Mouse (Mus musculus): ENCODE measurements at regions not wholly inside any gene's neighbourhood (a gene's known extent, or its start where the extent isn't known, plus 50 kb on each side); places are given as distances from the start of the nearest gene placed in this dataset.

DNA sequence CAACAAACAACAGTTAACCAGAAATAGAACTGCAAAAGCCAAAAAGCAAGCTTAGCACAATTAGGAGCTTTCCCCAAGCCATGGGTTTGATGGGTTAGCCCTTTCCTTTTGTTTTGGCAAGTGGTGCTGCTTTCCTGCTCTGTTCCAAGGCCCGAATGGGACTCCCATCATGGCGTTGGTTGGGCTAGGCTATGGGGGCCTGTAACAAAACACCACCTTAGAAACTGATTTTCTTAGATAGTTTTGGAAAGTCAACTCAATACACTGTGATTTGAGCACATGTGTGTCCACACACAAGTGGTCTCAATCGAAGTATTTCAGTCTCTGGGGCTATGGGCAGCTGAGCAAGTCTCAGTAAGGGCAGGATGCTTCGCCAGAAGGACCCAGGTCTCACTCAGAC is 470.5 kb upstream of the Kif2a start:
- DNase-seq (ENCODE audit: low read depth, low spot score): no peak
- TF ChIP-seq MAFK (IDR thresholded peaks at IDR 0.05; ENCODE audit: insufficient read depth, low read depth, low read length) (no peak), ZNF384 (IDR thresholded peaks at IDR 0.05; ENCODE audit: low read depth, low read length) (no peak), CHD2 (IDR thresholded peaks at IDR 0.05; ENCODE audit: low read depth, low read length) (no peak), ZC3H11A (IDR thresholded peaks at IDR 0.05; ENCODE audit: borderline replicate concordance, low read depth, low read length) (no peak), HCFC1 (IDR thresholded peaks at IDR 0.05; ENCODE audit: borderline replicate concordance, insufficient read depth, low read length) (no peak)
- Histone ChIP-seq H3K36me3 (ENCODE audit: control insufficient read depth, insufficient read depth, low read length, poor library complexity, severe bottlenecking) (no peaks in the 10 kb centered on the region), H3K9me3 (ENCODE audit: control insufficient read depth, insufficient read depth, low read depth, low read length) (no peaks in the 10 kb centered on the region), H3K9ac (ENCODE audit: insufficient read depth, low read depth, low read length, poor library complexity, severe bottlenecking) (no peak overlapping the region), H3K4me1 (ENCODE audit: control insufficient read depth in 2 of 2, insufficient read depth in 2 of 2, low read length in 2 of 2, poor library complexity in 1 of 2) (peaks cover 0 to 3% of the 10 kb centered on the region in 2 experiments; a peak in 2 of 4 replicates), H3K4me3 (ENCODE audit: insufficient read depth in 1 of 2, low read depth in 1 of 2, low read length in 2 of 2, poor library complexity in 1 of 2, severe bottlenecking in 1 of 2) (no peak overlapping the region), H3K27ac (ENCODE audit: insufficient read depth, low read depth, low read length, poor library complexity, severe bottlenecking) (no peak overlapping the region)
- in situ Hi-C loops (cut with MboI; ENCODE audit: low sequenced_read_pairs in 2 of 2, unreplicated experiment in 2 of 2): no loop called here

DNA sequence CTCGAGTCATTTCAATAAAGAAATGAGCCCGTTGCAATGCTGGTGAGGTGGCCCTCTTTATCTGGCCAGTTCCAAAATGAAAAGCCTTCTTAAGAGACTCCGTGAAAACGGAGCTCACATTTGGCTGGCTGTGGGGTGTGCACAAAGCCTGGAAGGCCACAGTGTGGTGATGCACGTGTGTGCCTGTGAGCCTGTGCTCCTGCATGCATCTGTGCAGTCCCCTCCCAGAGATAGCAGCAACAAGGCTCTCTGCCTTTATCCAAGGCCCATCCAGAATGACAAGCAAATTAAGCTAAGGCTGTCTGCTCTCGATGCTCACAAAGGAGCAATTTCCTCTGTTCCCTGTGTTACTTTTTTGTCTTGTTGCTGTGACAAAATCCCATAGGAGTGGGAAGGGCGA is 469.5 kb upstream of the Kif2a start:
- Histone ChIP-seq H3K27ac (ENCODE audit: insufficient read depth, low read depth, low read length, poor library complexity, severe bottlenecking) (no peak overlapping the region), H3K9me3 (ENCODE audit: control insufficient read depth, insufficient read depth, low read depth, low read length) (no peaks in the 10 kb centered on the region), H3K4me1 (ENCODE audit: control insufficient read depth in 2 of 2, insufficient read depth in 2 of 2, low read length in 2 of 2, poor library complexity in 1 of 2) (peaks cover 0 to 3% of the 10 kb centered on the region in 2 experiments; a peak in 2 of 4 replicates), H3K9ac (ENCODE audit: insufficient read depth, low read depth, low read length, poor library complexity, severe bottlenecking) (no peak overlapping the region), H3K4me3 (ENCODE audit: insufficient read depth in 1 of 2, low read depth in 1 of 2, low read length in 2 of 2, poor library complexity in 1 of 2, severe bottlenecking in 1 of 2) (no peak overlapping the region), H3K36me3 (ENCODE audit: control insufficient read depth, insufficient read depth, low read length, poor library complexity, severe bottlenecking) (no peaks in the 10 kb centered on the region)
- in situ Hi-C loops (cut with MboI; ENCODE audit: low sequenced_read_pairs in 2 of 2, unreplicated experiment in 2 of 2): no loop called here
- DNase-seq (ENCODE audit: low read depth, low spot score): no peak
- TF ChIP-seq CHD2 (IDR thresholded peaks at IDR 0.05; ENCODE audit: low read depth, low read length): no peak
- TF ChIP-seq ZC3H11A (IDR thresholded peaks at IDR 0.05; ENCODE audit: borderline replicate concordance, low read depth, low read length): no peak
- TF ChIP-seq ZNF384 (IDR thresholded peaks at IDR 0.05; ENCODE audit: low read depth, low read length): no peak
- no peak for TF ChIP-seq HCFC1 (IDR thresholded peaks at IDR 0.05; ENCODE audit: borderline replicate concordance, insufficient read depth, low read length)
- no peak for TF ChIP-seq MAFK (IDR thresholded peaks at IDR 0.05; ENCODE audit: insufficient read depth, low read depth, low read length)

DNA sequence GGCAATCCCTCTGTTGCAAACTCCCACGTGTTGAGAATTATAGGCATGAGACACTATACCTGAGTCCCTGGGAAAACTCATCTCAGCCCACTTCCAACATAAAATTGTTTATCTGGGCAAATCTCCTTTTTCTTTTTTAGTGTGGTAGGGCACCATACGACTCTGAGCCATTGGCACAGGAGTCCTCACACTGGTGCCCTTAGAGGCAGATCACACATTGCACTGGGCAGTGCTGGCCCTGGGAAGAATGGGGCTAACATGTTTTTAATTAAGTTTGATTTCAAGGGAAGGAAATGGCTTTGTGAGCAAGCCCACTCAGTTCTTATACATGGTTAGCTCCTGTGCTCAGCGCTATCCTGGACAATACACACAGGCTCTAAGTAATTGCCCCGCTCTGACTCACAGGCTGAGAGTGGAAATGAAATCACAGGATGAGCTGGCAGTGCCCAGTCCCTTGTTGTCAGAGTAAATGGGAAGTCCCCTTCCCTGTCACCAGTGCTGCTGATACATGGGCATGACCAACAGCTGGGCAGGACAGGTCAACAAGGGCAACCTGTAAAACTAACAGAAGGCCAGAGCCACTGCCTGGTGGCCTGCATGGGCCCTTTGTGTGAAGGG is 463.6 kb upstream of the Kif2a start:
- no peaks in the 10 kb centered on the region for H3K9me3 ChIP-seq (ENCODE audit: control insufficient read depth, insufficient read depth, low read depth, low read length)
- DNase-seq (ENCODE audit: low read depth, low spot score): no peak
- H3K9ac ChIP-seq (ENCODE audit: insufficient read depth, low read depth, low read length, poor library complexity, severe bottlenecking): no peak overlapping the region
- H3K4me3 ChIP-seq (ENCODE audit: insufficient read depth in 1 of 2, low read depth in 1 of 2, low read length in 2 of 2, poor library complexity in 1 of 2, severe bottlenecking in 1 of 2): no peak overlapping the region
- H3K4me1 ChIP-seq (ENCODE audit: control insufficient read depth in 2 of 2, insufficient read depth in 2 of 2, low read length in 2 of 2, poor library complexity in 1 of 2): no peaks in the 10 kb centered on the region
- H3K36me3 ChIP-seq (ENCODE audit: control insufficient read depth, insufficient read depth, low read length, poor library complexity, severe bottlenecking): no peaks in the 10 kb centered on the region
- no peak for TF ChIP-seq HCFC1 (IDR thresholded peaks at IDR 0.05; ENCODE audit: borderline replicate concordance, insufficient read depth, low read length)
- TF ChIP-seq ZNF384 (IDR thresholded peaks at IDR 0.05; ENCODE audit: low read depth, low read length): no peak
- TF ChIP-seq CHD2 (IDR thresholded peaks at IDR 0.05; ENCODE audit: low read depth, low read length): no peak
- TF ChIP-seq ZC3H11A (IDR thresholded peaks at IDR 0.05; ENCODE audit: borderline replicate concordance, low read depth, low read length): no peak
- TF ChIP-seq MAFK (IDR thresholded peaks at IDR 0.05; ENCODE audit: insufficient read depth, low read depth, low read length): no peak
- in situ Hi-C loops (cut with MboI; ENCODE audit: low sequenced_read_pairs in 2 of 2, unreplicated experiment in 2 of 2): no loop called here
- no peak overlapping the region for H3K27ac ChIP-seq (ENCODE audit: insufficient read depth, low read depth, low read length, poor library complexity, severe bottlenecking)

DNA sequence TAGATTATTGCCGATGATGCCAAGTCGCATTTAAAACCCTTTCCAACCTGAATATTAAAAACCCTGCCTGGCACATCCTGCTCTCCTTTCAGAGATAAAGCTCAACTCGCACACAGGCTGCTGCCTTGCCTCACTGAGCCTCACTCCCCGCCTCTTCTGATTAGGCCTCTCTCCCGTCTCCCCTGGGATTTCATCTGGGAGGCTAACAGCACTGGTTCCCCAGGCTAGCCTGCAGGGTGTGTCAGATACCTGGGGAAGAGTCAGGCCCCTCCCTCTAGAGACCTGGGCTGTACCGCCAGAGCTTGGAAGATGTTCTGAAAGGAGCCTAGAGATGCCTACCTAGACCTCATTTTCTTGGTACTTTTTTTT is 462.7 kb upstream of the Kif2a start:
- H3K36me3 ChIP-seq (ENCODE audit: control insufficient read depth, insufficient read depth, low read length, poor library complexity, severe bottlenecking): no peaks in the 10 kb centered on the region
- H3K9ac ChIP-seq (ENCODE audit: insufficient read depth, low read depth, low read length, poor library complexity, severe bottlenecking): no peak overlapping the region
- H3K4me1 ChIP-seq (ENCODE audit: control insufficient read depth in 2 of 2, insufficient read depth in 2 of 2, low read length in 2 of 2, poor library complexity in 1 of 2): no peaks in the 10 kb centered on the region
- H3K9me3 ChIP-seq (ENCODE audit: control insufficient read depth, insufficient read depth, low read depth, low read length): no peaks in the 10 kb centered on the region
- H3K27ac ChIP-seq (ENCODE audit: insufficient read depth, low read depth, low read length, poor library complexity, severe bottlenecking): no peak overlapping the region
- TF ChIP-seq HCFC1 (IDR thresholded peaks at IDR 0.05; ENCODE audit: borderline replicate concordance, insufficient read depth, low read length): no peak
- DNase-seq (ENCODE audit: low read depth, low spot score): no peak
- H3K4me3 ChIP-seq (ENCODE audit: insufficient read depth in 1 of 2, low read depth in 1 of 2, low read length in 2 of 2, poor library complexity in 1 of 2, severe bottlenecking in 1 of 2): no peak overlapping the region
- in situ Hi-C loops (cut with MboI; ENCODE audit: low sequenced_read_pairs in 2 of 2, unreplicated experiment in 2 of 2): no loop called here
